Comparison of ENCODE assay signal across 15 mouse cellular contexts in the genomic region with DNA sequence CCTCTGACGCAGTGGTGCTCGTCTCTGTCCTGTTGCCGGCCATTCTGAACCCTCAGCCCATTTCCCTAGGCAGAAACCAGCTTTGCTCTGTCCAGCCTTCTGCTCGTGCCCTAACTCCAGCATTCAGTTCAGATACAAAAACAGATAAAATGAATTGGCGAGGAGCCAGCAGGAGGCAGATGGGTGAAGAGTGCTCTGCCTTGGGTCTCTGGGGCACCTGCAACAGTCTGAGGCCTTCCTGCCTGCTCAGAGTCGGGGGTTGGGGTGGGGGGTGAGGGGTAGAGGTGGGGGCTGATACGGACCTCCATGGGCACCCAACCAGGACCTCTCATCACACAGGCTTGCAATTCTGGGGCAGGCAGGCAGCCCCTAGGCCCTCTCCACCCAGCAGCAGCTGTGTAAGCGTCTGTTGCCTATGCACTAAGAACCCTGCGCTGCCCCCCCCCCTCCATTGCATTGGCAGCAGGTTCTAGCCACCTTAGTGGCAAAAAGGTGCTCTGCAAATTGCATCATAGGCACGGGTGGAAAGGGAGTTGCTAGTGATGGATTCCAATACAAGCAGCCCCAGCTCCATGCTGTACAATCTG. TPM values are rescaled to one million over a fixed set of nuclear protein-coding genes. Genes with fewer than 3 reads are reported as not detected.
DNase-seq lines count a peak whose midpoint lies in the region; ATAC-seq and TF ChIP-seq lines count a peak whose summit lies in the region.
"Had no signal": no experiment of that assay in that cellular context is flagged by ENCODE, and none has a peak within 500 bp of the region (broad histone marks: within the 10 kb centered on the region; RNA-seq: fewer than 3 reads in every experiment).

No protein-coding gene starts in this region.

- no peaks in the 10 kb centered on the region for H3K27me3 ChIP-seq in midbrain, embryonic 12.5 days
- no peaks in the 10 kb centered on the region for H3K27me3 ChIP-seq in midbrain, embryonic 16.5 days (ENCODE audit: control insufficient read depth, insufficient read depth, low read depth, low read length)
- no peaks in the 10 kb centered on the region for H3K27me3 ChIP-seq in forebrain, embryonic 15.5 days
- H3K27me3 ChIP-seq in liver, postnatal 0 days (ENCODE audit: insufficient read depth, low read length): no peaks in the 10 kb centered on the region
- H3K27me3 ChIP-seq: embryonic facial prominence, embryonic 13.5 days had no signal

- H3K36me3 ChIP-seq in midbrain, embryonic 12.5 days: peaks cover 45% of the 10 kb centered on the region
- H3K36me3 ChIP-seq in midbrain, embryonic 16.5 days (ENCODE audit: control insufficient read depth, insufficient read depth, low read length): peaks cover 28% of the 10 kb centered on the region
- H3K36me3 ChIP-seq in forebrain, embryonic 15.5 days: peaks cover 32% of the 10 kb centered on the region
- peaks cover 41% of the 10 kb centered on the region for H3K36me3 ChIP-seq in liver, postnatal 0 days (replicated peaks; ENCODE audit: insufficient read depth, low read length)

- peak overlapping the region; percentile 25; the same call in 1 of the 2 replicates for H3K27ac ChIP-seq in midbrain, embryonic 12.5 days (replicated peaks)
- H3K27ac ChIP-seq in midbrain, embryonic 16.5 days (ENCODE audit: low read length): no peak overlapping the region
- peak overlapping the region; percentile 14 for H3K27ac ChIP-seq in forebrain, embryonic 15.5 days (replicated peaks)
- H3K27ac ChIP-seq in liver, postnatal 0 days (ENCODE audit: low read depth): no peak overlapping the region
- H3K27ac ChIP-seq: embryonic facial prominence, embryonic 13.5 days had no signal

- H3K4me2 ChIP-seq in midbrain, embryonic 12.5 days (replicated peaks): no peak overlapping the region
- H3K4me2 ChIP-seq in midbrain, embryonic 16.5 days (ENCODE audit: low read length): no peak overlapping the region
- H3K4me2 ChIP-seq in forebrain, embryonic 15.5 days (replicated peaks): no peak overlapping the region
- no peak overlapping the region for H3K4me2 ChIP-seq in liver, postnatal 0 days (ENCODE audit: low read depth, low read length)
- H3K4me2 ChIP-seq: embryonic facial prominence, embryonic 13.5 days; heart, embryonic 11.5 days had no signal

- no peak overlapping the region for H3K9ac ChIP-seq in midbrain, embryonic 12.5 days (replicated peaks)
- H3K9ac ChIP-seq in midbrain, embryonic 16.5 days (ENCODE audit: low read depth, low read length): no peak overlapping the region
- no peak overlapping the region for H3K9ac ChIP-seq in forebrain, embryonic 15.5 days (replicated peaks)
- no peak overlapping the region for H3K9ac ChIP-seq in liver, postnatal 0 days (replicated peaks)
- H3K9ac ChIP-seq: embryonic facial prominence, embryonic 13.5 days had no signal

- 0 out of 2 replicates have a peak, but pooled peaks cover 8% of the 10 kb centered on the region for H3K4me1 ChIP-seq in midbrain, embryonic 12.5 days
- no peaks in the 10 kb centered on the region; the same call in 1 of the 2 replicates for H3K4me1 ChIP-seq in midbrain, embryonic 16.5 days (ENCODE audit: control insufficient read depth, insufficient read depth, low read length)
- peaks cover 11% of the 10 kb centered on the region for H3K4me1 ChIP-seq in forebrain, embryonic 15.5 days
- H3K4me1 ChIP-seq in liver, postnatal 0 days (ENCODE audit: insufficient read depth): peaks cover 21% of the 10 kb centered on the region

- peak; percentile 33 to 43 for DNase-seq in cerebellum, postnatal 14 days
- no peak for DNase-seq in cerebellum, postnatal 36 days
- peak; percentile 27 for DNase-seq in liver, postnatal 0 days
- DNase-seq in kidney, postnatal 14 days: no peak
- DNase-seq in ovary, postnatal 36 days (ENCODE audit: low spot score): no peak
- DNase-seq: gastrocnemius, postnatal 10 days; heart, postnatal 36 days; kidney, adult 2 months; lung, postnatal 36 days; thymus, postnatal 14 days had no signal

- ATAC-seq in midbrain, embryonic 12.5 days (ENCODE audit: low FRiP score, low read depth): peak; percentile 36; the same call in 1 of the 2 replicates
- ATAC-seq in midbrain, embryonic 16.5 days: no peak
- ATAC-seq in forebrain, embryonic 15.5 days (replicated peaks): no peak; the same call in 1 of the 2 replicates
- no peak for ATAC-seq in liver, postnatal 0 days

- H3K9me3 ChIP-seq in midbrain, embryonic 12.5 days: no peaks in the 10 kb centered on the region
- H3K9me3 ChIP-seq in midbrain, embryonic 16.5 days (replicated peaks; ENCODE audit: control insufficient read depth, low read length, poor library complexity, severe bottlenecking): no peaks in the 10 kb centered on the region
- no peaks in the 10 kb centered on the region for H3K9me3 ChIP-seq in forebrain, embryonic 15.5 days
- no peaks in the 10 kb centered on the region for H3K9me3 ChIP-seq in liver, postnatal 0 days (ENCODE audit: low read length)
- H3K9me3 ChIP-seq: embryonic facial prominence, embryonic 13.5 days had no signal

- 78% methylated on average over 10 of the region's 10 CpGs for WGBS in midbrain, embryonic 12.5 days
- WGBS in midbrain, embryonic 16.5 days: 62% methylated on average over 10 of the region's 10 CpGs
- WGBS in forebrain, embryonic 15.5 days: 62% methylated on average over 10 of the region's 10 CpGs
- WGBS in liver, postnatal 0 days (ENCODE audit: insufficient replicate concordance): 71% methylated on average over 10 of the region's 10 CpGs

- TF ChIP-seq CTCF in liver, postnatal 0 days (IDR thresholded peaks at IDR 0.05; ENCODE audit: low read depth): no peak

- no peak overlapping the region for H3K4me3 ChIP-seq in midbrain, embryonic 12.5 days
- H3K4me3 ChIP-seq in midbrain, embryonic 16.5 days (ENCODE audit: low read depth, low read length): no peak overlapping the region
- H3K4me3 ChIP-seq in forebrain, embryonic 15.5 days: no peak overlapping the region
- H3K4me3 ChIP-seq in liver, postnatal 0 days (ENCODE audit: low read depth, low read length): no peak overlapping the region
- H3K4me3 ChIP-seq: embryonic facial prominence, embryonic 13.5 days had no signal

- TF ChIP-seq EP300 in liver, postnatal 0 days (IDR thresholded peaks at IDR 0.05; ENCODE audit: low read depth): no peak

RNA-seq across cellular contexts. Expression of a gene that starts 13.4 kb away (rescaled TPM):
- polyA plus RNA-seq in midbrain, embryonic 12.5 days (2016; fragmentation: Nextera tagmentation; extraction: Ambion mirVana): 50.7 and 51.5 TPM in 2 replicates
- polyA plus RNA-seq in midbrain, embryonic 16.5 days (2015; fragmentation: Nextera tagmentation; extraction: Ambion mirVana): 71.2 and 72.4 TPM in 2 replicates
- 49.4 and 50.7 TPM in 2 replicates for polyA plus RNA-seq in forebrain, embryonic 15.5 days (2015; fragmentation: Nextera tagmentation; extraction: Ambion mirVana)
- 17.3 and 23.0 TPM in 2 replicates for polyA plus RNA-seq in liver, postnatal 0 days (2015; fragmentation: Nextera tagmentation; extraction: Ambion mirVana)

RNA-seq across cellular contexts. Expression of a gene that starts 19.5 kb away (rescaled TPM):
- polyA plus RNA-seq in midbrain, embryonic 12.5 days (2016; fragmentation: Nextera tagmentation; extraction: Ambion mirVana): 0.41 and 0.50 TPM in 2 replicates
- polyA plus RNA-seq in midbrain, embryonic 16.5 days (2015; fragmentation: Nextera tagmentation; extraction: Ambion mirVana): 0.15 and 0.19 TPM in 2 replicates
- 0.43 and 0.46 TPM in 2 replicates for polyA plus RNA-seq in forebrain, embryonic 15.5 days (2015; fragmentation: Nextera tagmentation; extraction: Ambion mirVana)
- polyA plus RNA-seq in liver, postnatal 0 days (2015; fragmentation: Nextera tagmentation; extraction: Ambion mirVana): 1.6 and 1.7 TPM in 2 replicates

RNA-seq across cellular contexts. Expression of a gene that starts 28.4 kb away (rescaled TPM):
- 12.6 and 13.5 TPM in 2 replicates for polyA plus RNA-seq in midbrain, embryonic 12.5 days (2016; fragmentation: Nextera tagmentation; extraction: Ambion mirVana)
- 22.2 and 23.1 TPM in 2 replicates for polyA plus RNA-seq in midbrain, embryonic 16.5 days (2015; fragmentation: Nextera tagmentation; extraction: Ambion mirVana)
- polyA plus RNA-seq in forebrain, embryonic 15.5 days (2015; fragmentation: Nextera tagmentation; extraction: Ambion mirVana): 12.4 and 15.1 TPM in 2 replicates
- polyA plus RNA-seq in liver, postnatal 0 days (2015; fragmentation: Nextera tagmentation; extraction: Ambion mirVana): 12.9 and 13.5 TPM in 2 replicates

RNA-seq across cellular contexts. Expression of a gene that starts 55.3 kb away (rescaled TPM):
- 22.5 and 25.5 TPM in 2 replicates for polyA plus RNA-seq in midbrain, embryonic 12.5 days (2016; fragmentation: Nextera tagmentation; extraction: Ambion mirVana)
- polyA plus RNA-seq in midbrain, embryonic 16.5 days (2015; fragmentation: Nextera tagmentation; extraction: Ambion mirVana): 86.7 and 139 TPM in 2 replicates
- 44.0 and 60.7 TPM in 2 replicates for polyA plus RNA-seq in forebrain, embryonic 15.5 days (2015; fragmentation: Nextera tagmentation; extraction: Ambion mirVana)
- polyA plus RNA-seq in liver, postnatal 0 days (2015; fragmentation: Nextera tagmentation; extraction: Ambion mirVana): 188 and 211 TPM in 2 replicates

Comparison
In these comparisons a context has a peak if more than half of its experiments do, and no peak if none do; other contexts are left out.
1. DNase-seq: peak in cerebellum, postnatal 14 days (2 of 2) and liver, postnatal 0 days (single experiment); none in cerebellum, postnatal 36 days (0 of 2), kidney, postnatal 14 days (single experiment) and ovary, postnatal 36 days (single experiment).
2. H3K27ac ChIP-seq: peak in midbrain, embryonic 12.5 days (single experiment) and forebrain, embryonic 15.5 days (single experiment); none in midbrain, embryonic 16.5 days (single experiment) and liver, postnatal 0 days (single experiment).